Mouse (Mus musculus): ENCODE results near the gene Smap2. TPM values are rescaled to one million over a fixed set of nuclear protein-coding genes. Genes with fewer than 3 reads are reported as not detected.

Smap2 gene
- total and polyA plus RNA-seq, 3 experiments, result 20.1 to 110 (median 29.1) TPM

DNA sequence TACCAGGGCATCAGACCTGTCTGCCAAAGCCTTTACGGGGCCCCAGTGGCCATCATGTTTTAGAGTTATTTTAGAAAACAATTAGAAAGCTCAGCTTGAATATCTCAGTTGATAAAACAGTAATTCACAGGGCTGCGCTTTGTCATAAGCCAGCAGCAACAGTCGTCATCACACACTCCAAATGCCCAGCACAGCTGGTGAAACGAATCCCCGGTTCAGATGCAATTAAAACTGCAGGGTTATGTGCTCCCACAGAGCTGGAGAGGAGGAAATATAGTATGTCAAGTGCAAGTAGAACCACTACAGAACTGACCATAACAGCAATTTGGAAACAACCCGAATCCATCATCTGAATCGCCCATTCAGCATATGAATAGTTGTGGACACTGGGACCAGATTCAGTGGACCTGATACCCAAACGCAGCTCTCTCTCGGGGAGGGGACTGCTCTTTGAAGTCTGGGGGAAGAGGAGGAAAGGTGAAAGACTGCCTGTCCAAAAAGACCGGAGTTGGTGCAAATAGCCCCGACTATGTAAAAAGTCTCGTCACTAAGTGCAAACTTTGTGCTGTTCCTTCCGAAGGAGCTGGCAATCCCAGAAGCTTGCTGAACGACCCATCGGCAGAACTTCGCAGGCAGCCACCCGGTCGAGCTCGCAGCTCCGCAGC, 66.2 kb downstream of the Smap2 start:
- no peak overlapping the region for H3K27ac ChIP-seq (ENCODE audit: insufficient read depth, low read depth)
- TF ChIP-seq ZNF384 (IDR thresholded peaks at IDR 0.05; ENCODE audit: low read depth, low read length) (no peak), GABPA (IDR thresholded peaks at IDR 0.05; ENCODE audit: insufficient replicate concordance, low read depth, low read length) (no peak), EP300 (IDR thresholded peaks at IDR 0.05; ENCODE audit: low read length) (no peak)
- peak overlapping the region; percentile 46 for H3K9ac ChIP-seq (ENCODE audit: insufficient read depth, low read depth)
- H3K9me3 ChIP-seq (replicated peaks; ENCODE audit: low read length), result no peaks in the 10 kb centered on the region
- peak overlapping the region; percentile 75 to 77 (median 75) for H3K4me3 ChIP-seq (replicated peaks in 1 of 3; ENCODE audit: low read depth in 2 of 3, low read length in 2 of 3, poor library complexity in 1 of 3)
- H3K79me2 ChIP-seq (replicated peaks; ENCODE audit: control insufficient read depth, extremely low read depth, insufficient read depth, poor library complexity, severe bottlenecking), result no peaks in the 10 kb centered on the region
- dilution Hi-C loops (cut with MboI; ENCODE audit: extremely low pct_ligation_motif_present, extremely low pct_unique_long_range_greater_than_20kb, low sequenced_read_pairs), result no loop called here
- peak overlapping the region; percentile 83 for H3K4me2 ChIP-seq (ENCODE audit: insufficient read depth, low read depth, poor library complexity, severe bottlenecking)
- H3K27me3 ChIP-seq (replicated peaks), result no peaks in the 10 kb centered on the region
- no peak for DNase-seq (ENCODE audit: extremely low read depth)
- in situ Hi-C loops (cut with MboI; ENCODE audit: low pct_ligation_motif_present, low pct_unique_long_range_greater_than_20kb, low sequenced_read_pairs), result no loop called here
- peaks cover 6 to 44% of the 10 kb centered on the region in 2 experiments; a peak in 3 of 4 replicates for H3K4me1 ChIP-seq (ENCODE audit: control insufficient read depth in 1 of 2, insufficient read depth in 2 of 2)
- H3K36me3 ChIP-seq (replicated peaks in 1 of 2; ENCODE audit: control insufficient read depth in 1 of 2, insufficient read depth in 1 of 2, low read length in 1 of 2), result peaks cover 0 to 16% of the 10 kb centered on the region in 2 experiments

DNA sequence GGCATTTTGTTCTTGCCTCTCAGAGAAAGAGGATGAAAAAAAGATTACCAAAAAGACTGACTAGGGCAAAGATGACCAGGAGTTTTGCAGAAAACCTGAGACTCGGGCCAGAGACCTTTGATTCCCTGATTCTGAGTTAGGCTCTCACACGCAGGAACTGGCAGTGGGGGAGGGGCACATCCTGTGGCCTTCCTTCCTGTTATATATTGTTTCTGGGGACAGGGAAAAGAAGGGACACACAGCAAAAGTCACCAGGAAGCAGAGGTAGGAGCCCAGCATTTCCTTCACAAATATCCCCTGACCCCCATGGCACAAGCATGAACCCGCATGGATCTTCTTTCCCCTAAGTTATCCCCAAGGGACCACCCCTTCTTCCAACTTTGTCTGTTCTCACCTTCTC, 68.1 kb downstream of the Smap2 start:
- no peak overlapping the region for H3K27ac ChIP-seq (ENCODE audit: insufficient read depth, low read depth)
- H3K4me2 ChIP-seq (ENCODE audit: insufficient read depth, low read depth, poor library complexity, severe bottlenecking), result no peak overlapping the region
- H3K9me3 ChIP-seq (replicated peaks; ENCODE audit: low read length), result no peaks in the 10 kb centered on the region
- in situ Hi-C loops (cut with MboI; ENCODE audit: low pct_ligation_motif_present, low pct_unique_long_range_greater_than_20kb, low sequenced_read_pairs), result no loop called here
- no peak overlapping the region for H3K9ac ChIP-seq (ENCODE audit: insufficient read depth, low read depth)
- no peak for TF ChIP-seq E2F4 (IDR thresholded peaks at IDR 0.05; ENCODE audit: insufficient replicate concordance, low read depth, low read length)
- TF ChIP-seq ZNF384 (IDR thresholded peaks at IDR 0.05; ENCODE audit: low read depth, low read length), result no peak
- TF ChIP-seq MYC (IDR thresholded peaks at IDR 0.05; ENCODE audit: low read depth, low read length), result no peak
- no peak for TF ChIP-seq ETS1 (conservative IDR thresholded peaks at IDR 0.05; ENCODE audit: low read depth, low read length)
- no peak for TF ChIP-seq HCFC1 (IDR thresholded peaks at IDR 0.05; ENCODE audit: low read depth, low read length)
- no peak for TF ChIP-seq IRF4 (IDR thresholded peaks at IDR 0.05; ENCODE audit: low read depth, low read length)
- no peak for TF ChIP-seq SIN3A (IDR thresholded peaks at IDR 0.05; ENCODE audit: low read length)
- TF ChIP-seq EP300 (IDR thresholded peaks at IDR 0.05; ENCODE audit: low read length), result no peak
- TF ChIP-seq MAFK (IDR thresholded peaks at IDR 0.05; ENCODE audit: insufficient replicate concordance, low read length), result no peak
- TF ChIP-seq JUND (conservative IDR thresholded peaks at IDR 0.05; ENCODE audit: low read depth, low read length), result no peak
- no peak for TF ChIP-seq JUN (IDR thresholded peaks at IDR 0.05; ENCODE audit: insufficient read depth, low read depth, low read length)
- no peak for TF ChIP-seq CHD2 (IDR thresholded peaks at IDR 0.05; ENCODE audit: low read length)
- no peak for TF ChIP-seq POLR2AphosphoS2 (IDR thresholded peaks at IDR 0.05; ENCODE audit: low read depth, low read length)
- no peak for TF ChIP-seq SMC3 (IDR thresholded peaks at IDR 0.05; ENCODE audit: low read depth, low read length)
- TF ChIP-seq RCOR1 (conservative IDR thresholded peaks at IDR 0.05; ENCODE audit: low read depth, low read length), result no peak
- peaks cover 0 to 18% of the 10 kb centered on the region in 2 experiments for H3K36me3 ChIP-seq (replicated peaks in 1 of 2; ENCODE audit: control insufficient read depth in 1 of 2, insufficient read depth in 1 of 2, low read length in 1 of 2)
- peaks cover 6 to 31% of the 10 kb centered on the region in 2 experiments; a peak in 3 of 4 replicates for H3K4me1 ChIP-seq (ENCODE audit: control insufficient read depth in 1 of 2, insufficient read depth in 2 of 2)
- no peaks in the 10 kb centered on the region for H3K79me2 ChIP-seq (replicated peaks; ENCODE audit: control insufficient read depth, extremely low read depth, insufficient read depth, poor library complexity, severe bottlenecking)
- no peak overlapping the region for H3K4me3 ChIP-seq (replicated peaks in 1 of 3; ENCODE audit: low read depth in 2 of 3, low read length in 2 of 3, poor library complexity in 1 of 3)
- H3K27me3 ChIP-seq (replicated peaks), result no peaks in the 10 kb centered on the region
- DNase-seq (ENCODE audit: extremely low read depth), result no peak
- dilution Hi-C loops (cut with MboI; ENCODE audit: extremely low pct_ligation_motif_present, extremely low pct_unique_long_range_greater_than_20kb, low sequenced_read_pairs), result no loop called here
